Mouse (Mus musculus): ENCODE results near the gene Olfr279.
"Not testable (repeated sequence)": the region's sequence is repeated elsewhere in the genome, so short reads cannot be mapped to it uniquely, and the experiment has no call there.

- TF ChIP-seq TAL1, GATA1 (IDR thresholded peaks at IDR 0.05; ENCODE audit: low read length): not testable (repeated sequence)
Measured at GRCm38 (mm10) chr15:98514845-98515244, 22.6 kb downstream of the Olfr279 start.
